Mouse (Mus musculus) olfactory bulb, adult 2 months (tissue): ENCODE data around the gene Mxi1.

Source experiments
- CTCF ChIP-seq: fragments of 200-500 bp; IDR thresholded peaks from 2 replicates; pipeline ENCODE4 v1.5.1; 2012; ENCODE audit warnings: low read depth, mild to moderate bottlenecking, low read length, moderate library complexity; ENCODE audit not compliant: insufficient read depth
- POLR2A ChIP-seq: fragments of 200-500 bp; IDR thresholded peaks from 2 replicates; pipeline ENCODE4 v1.6.1; 2012; ENCODE audit warnings: mild to moderate bottlenecking, low read depth, low read length, moderate library complexity; ENCODE audit not compliant: insufficient read depth

DNA sequence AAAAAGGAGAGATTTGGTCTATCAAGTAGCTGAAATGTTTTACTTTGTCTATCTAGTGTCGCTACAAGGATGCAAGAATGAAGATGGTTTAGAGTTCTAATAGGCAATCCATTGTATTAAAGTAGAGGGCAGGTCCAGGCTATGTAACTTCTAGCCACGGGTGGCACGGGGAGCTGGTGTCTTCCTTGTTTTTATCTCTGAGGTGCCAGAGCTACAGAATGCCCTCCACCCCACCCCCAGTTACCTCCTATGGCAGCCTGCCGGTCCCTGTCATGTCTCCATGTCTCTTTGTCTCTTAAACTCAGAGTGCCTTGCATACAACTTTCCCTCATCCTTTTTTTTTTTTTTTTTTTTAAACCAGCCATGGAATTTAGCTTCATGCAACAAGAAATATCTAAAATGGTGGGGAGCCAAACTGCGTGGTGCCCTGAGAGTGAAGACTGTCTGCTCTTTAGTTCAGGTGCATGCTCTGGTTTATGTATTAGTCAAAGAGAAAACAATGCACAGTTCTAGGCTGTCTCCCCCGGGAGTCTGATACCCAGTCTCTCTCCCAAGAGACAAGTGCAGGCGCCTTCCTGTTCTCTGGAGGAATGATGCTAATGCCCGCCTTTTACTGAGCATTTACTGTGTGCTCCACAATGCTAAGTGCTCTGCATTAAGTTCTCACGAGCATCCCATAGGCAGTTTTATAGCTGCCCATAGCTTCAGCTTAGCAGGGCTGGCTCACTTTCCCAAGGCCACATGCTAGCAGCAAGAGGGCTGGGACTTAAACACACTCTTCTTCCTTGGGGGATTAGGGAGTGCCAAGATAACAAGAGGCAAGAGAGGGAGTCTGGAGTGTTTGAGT lies 10.2 kb downstream of the Mxi1 start:
- TF ChIP-seq CTCF (no peak), POLR2A (no peak)
